Mouse (Mus musculus) limb, embryonic 14.5 days (tissue): ENCODE measurements at regions not wholly inside any gene's neighbourhood (a gene's known extent, or its start where the extent isn't known, plus 50 kb on each side); places are given as distances from the start of the nearest gene placed in this dataset.

Experiments used
- ATAC-seq: fragments of 200-750 bp; cut with Nextera tagmentation; 2 replicates; pipeline ENCODE4 v1.8.0; 2017; ENCODE audit warnings: low read depth, moderate number of reproducible peaks, moderate TSS enrichment; ENCODE audit not compliant: low FRiP score
- DNase-seq: peaks from one replicate; pipeline ENCODE4 v3.0.0-alpha.2; 2015; ENCODE audit warnings: low spot score
- H3K27ac ChIP-seq: fragments of 300-500 bp; sonication (generic); replicated peaks from 2 replicates; pipeline ENCODE4 v1.5.1; 2014; ENCODE audit warnings: low read depth, mild to moderate bottlenecking, low read length, moderate library complexity, mixed read lengths
- H3K27me3 ChIP-seq: fragments of 300-500 bp; sonication (generic); 2 replicates; pipeline ENCODE4 v1.6.1; 2014; ENCODE audit warnings: low read length, mixed read lengths; ENCODE audit not compliant: control insufficient read depth, insufficient read depth
- H3K36me3 ChIP-seq: fragments of 300-500 bp; sonication (generic); 2 replicates; pipeline ENCODE4 v1.6.1; 2014; ENCODE audit warnings: mild to moderate bottlenecking, low read length, moderate library complexity, mixed read lengths; ENCODE audit not compliant: control insufficient read depth, insufficient read depth
- H3K4me1 ChIP-seq: fragments of 300-500 bp; sonication (generic); 2 replicates; pipeline ENCODE4 v1.6.1; 2014; ENCODE audit warnings: antibody characterized with exemption, low read length, mixed read lengths; ENCODE audit not compliant: control insufficient read depth, insufficient read depth
- H3K4me2 ChIP-seq: fragments of 300-500 bp; sonication (generic); replicated peaks from 2 replicates; pipeline ENCODE4 v1.6.1; 2014; ENCODE audit warnings: low read depth, mild to moderate bottlenecking, low read length, moderate library complexity; ENCODE audit not compliant: severe bottlenecking
- H3K4me3 ChIP-seq: fragments of 300-500 bp; sonication (generic); replicated peaks from 2 replicates; pipeline ENCODE4 v1.5.1; 2014; ENCODE audit warnings: low read length
- H3K9ac ChIP-seq: fragments of 300-500 bp; sonication (generic); 2 replicates; pipeline ENCODE4 v1.6.1; 2014; ENCODE audit warnings: mild to moderate bottlenecking, low read depth, low read length, moderate library complexity; ENCODE audit not compliant: severe bottlenecking
- H3K9me3 ChIP-seq: fragments of 300-500 bp; sonication (generic); 2 replicates; pipeline ENCODE4 v1.6.1; 2016; ENCODE audit warnings: low read length; ENCODE audit not compliant: control insufficient read depth
- POLR2A ChIP-seq: fragments of 200-500 bp; IDR thresholded peaks from 2 replicates; pipeline ENCODE4 v1.8.0; 2012; ENCODE audit warnings: inconsistent platforms, mild to moderate bottlenecking, moderate library complexity, borderline replicate concordance; ENCODE audit not compliant: insufficient read depth, insufficient read length; ENCODE audit errors: extremely low read depth
- WGBS: fragments of 180-500 bp; shearing (Covaris S2); extraction: QIAGEN DNeasy Blood & Tissue Kit; methylation state at CpG from one replicate; pipeline ENCODE4 v1.1.7; 2014; 5-methylcytosine and 5-hydroxymethylcytosine counted together

- 58% methylated on average over 7 of the region's 7 CpGs for WGBS
- Histone ChIP-seq H3K27ac (no peak overlapping the region), H3K27me3 (no peaks in the 10 kb centered on the region), H3K4me1 (peaks cover 5% of the 10 kb centered on the region; the same call in 1 of the 2 replicates), H3K9me3 (no peaks in the 10 kb centered on the region), H3K9ac (no peak overlapping the region), H3K4me3 (no peak overlapping the region), H3K36me3 (no peaks in the 10 kb centered on the region), H3K4me2 (no peak overlapping the region)
- no peak for DNase-seq
- TF ChIP-seq POLR2A: no peak
- ATAC-seq: no peak
Observed at GRCm38 (mm10) chr13:32544986-32545740, 206.6 kb upstream of the Gmds start.

- Histone ChIP-seq H3K9me3 (no peaks in the 10 kb centered on the region), H3K4me2 (no peak overlapping the region), H3K4me3 (no peak overlapping the region), H3K27ac (no peak overlapping the region), H3K27me3 (no peaks in the 10 kb centered on the region), H3K36me3 (no peaks in the 10 kb centered on the region), H3K4me1 (peaks cover 5% of the 10 kb centered on the region; the same call in 1 of the 2 replicates), H3K9ac (no peak overlapping the region)
- ATAC-seq (no peak), DNase-seq (no peak)
- TF ChIP-seq POLR2A: no peak
- 90% methylated on average over 1 of the region's 1 CpGs for WGBS
Observed at GRCm38 (mm10) chr13:32541611-32542010, 203.1 kb upstream of the Gmds start.

DNA sequence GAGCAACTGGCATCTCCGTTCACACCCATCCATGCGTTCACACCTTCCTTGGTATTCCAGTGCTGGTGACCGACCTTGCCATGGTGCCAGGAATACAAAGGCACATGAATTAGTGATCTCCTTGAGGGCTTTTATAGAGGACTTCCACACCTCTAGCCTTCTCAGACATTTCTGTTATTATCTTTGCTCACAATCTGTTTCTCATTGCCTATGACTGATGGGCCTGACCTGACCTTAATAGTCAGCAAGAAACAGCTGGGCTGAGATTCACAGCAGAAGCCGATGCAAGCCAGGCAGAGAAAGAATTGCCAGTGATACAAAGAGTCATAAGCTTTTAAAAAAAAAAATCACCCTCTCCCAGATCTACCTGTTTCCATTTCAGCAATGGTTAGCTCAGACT lies 197.7 kb upstream of the Gmds start:
- no peaks in the 10 kb centered on the region for H3K9me3 ChIP-seq
- WGBS: 71% methylated on average over 4 of the region's 4 CpGs
- H3K36me3 ChIP-seq: no peaks in the 10 kb centered on the region
- TF ChIP-seq POLR2A: no peak
- H3K4me2 ChIP-seq: no peak overlapping the region
- no peak for DNase-seq
- no peaks in the 10 kb centered on the region for H3K4me1 ChIP-seq
- ATAC-seq: no peak
- H3K4me3 ChIP-seq: no peak overlapping the region
- H3K27ac ChIP-seq: no peak overlapping the region
- H3K27me3 ChIP-seq: no peaks in the 10 kb centered on the region
- no peak overlapping the region for H3K9ac ChIP-seq

DNA sequence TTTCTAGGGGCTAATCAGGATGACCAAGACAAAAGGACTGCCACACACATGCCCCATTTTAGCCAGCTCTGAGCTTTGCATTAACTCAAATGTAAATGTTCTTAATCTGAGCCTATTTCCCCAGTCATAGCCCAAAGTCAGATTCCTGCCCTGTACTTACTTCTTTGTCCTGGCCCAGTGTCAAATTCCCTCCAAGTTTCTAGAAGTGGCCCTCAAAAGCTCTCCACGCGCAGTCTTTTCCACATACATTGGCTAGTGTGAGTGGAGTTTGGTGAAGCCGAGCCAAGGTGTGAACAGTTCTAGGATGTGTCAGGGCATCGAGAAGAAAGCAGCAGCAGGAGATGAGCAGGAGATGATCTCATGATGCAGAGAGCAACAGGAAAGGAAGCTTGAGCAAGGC lies 197.1 kb upstream of the Gmds start:
- ATAC-seq (no peak), DNase-seq (no peak)
- no peak for TF ChIP-seq POLR2A
- H3K4me2 ChIP-seq: no peak overlapping the region
- 98% methylated on average over 4 of the region's 4 CpGs for WGBS
- H3K4me1 ChIP-seq: no peaks in the 10 kb centered on the region
- H3K27me3 ChIP-seq: no peaks in the 10 kb centered on the region
- H3K36me3 ChIP-seq: no peaks in the 10 kb centered on the region
- H3K9me3 ChIP-seq: no peaks in the 10 kb centered on the region
- H3K27ac ChIP-seq: no peak overlapping the region
- no peak overlapping the region for H3K9ac ChIP-seq
- H3K4me3 ChIP-seq: no peak overlapping the region

DNA sequence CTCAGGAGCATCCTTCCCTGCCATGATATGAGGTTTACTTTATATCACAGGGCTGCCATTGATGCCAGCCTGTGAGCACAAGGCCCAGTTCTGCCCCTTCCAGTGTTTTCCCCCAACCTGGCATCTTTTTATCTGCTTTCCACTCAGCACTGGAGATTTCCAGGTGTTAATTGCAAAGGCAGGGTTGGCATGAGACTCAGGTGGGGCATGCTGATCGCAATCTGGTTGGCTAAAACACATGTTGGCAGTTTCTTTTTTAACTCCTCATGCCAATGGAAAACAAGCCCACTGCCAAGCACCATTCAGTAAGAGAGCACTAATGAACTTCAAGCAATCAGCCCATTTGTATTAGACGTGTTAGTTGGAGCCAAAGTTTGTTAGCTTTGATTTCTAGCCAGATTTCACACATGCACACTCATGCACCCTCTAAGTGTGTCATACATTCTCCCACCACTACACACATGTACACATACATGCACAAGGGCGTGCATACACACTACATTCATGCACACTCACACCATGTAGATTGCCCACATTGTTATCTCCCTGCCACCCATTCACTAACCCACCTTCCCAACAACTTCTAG lies 192.5 kb upstream of the Gmds start:
- H3K4me1 ChIP-seq: no peaks in the 10 kb centered on the region
- no peaks in the 10 kb centered on the region for H3K36me3 ChIP-seq
- TF ChIP-seq POLR2A: no peak
- H3K27ac ChIP-seq: no peak overlapping the region
- 79% methylated on average over 3 of the region's 3 CpGs for WGBS
- no peak overlapping the region for H3K4me3 ChIP-seq
- DNase-seq (no peak), ATAC-seq (no peak)
- H3K4me2 ChIP-seq: no peak overlapping the region
- H3K27me3 ChIP-seq: no peaks in the 10 kb centered on the region
- no peak overlapping the region for H3K9ac ChIP-seq
- H3K9me3 ChIP-seq: no peaks in the 10 kb centered on the region
